Mouse (Mus musculus): ENCODE results near the gene Cenpb. TPM values are rescaled to one million over a fixed set of nuclear protein-coding genes. Genes with fewer than 3 reads are reported as not detected.

Gene Cenpb
- polyA plus RNA-seq, 1 experiment from 2014 or later: 14.8 TPM

- WGBS: 7% methylated on average over 10 of the region's 10 CpGs
- no peak overlapping the region for H3K4me3 ChIP-seq
- peak overlapping the region; percentile 40 for H3K9ac ChIP-seq
- peak; percentile 60 for ATAC-seq
- H3K9me3 ChIP-seq (replicated peaks): no peaks in the 10 kb centered on the region
- H3K27me3 ChIP-seq: no peaks in the 10 kb centered on the region
- peak overlapping the region; percentile 81 for H3K27ac ChIP-seq
- peaks cover 41% of the 10 kb centered on the region for H3K36me3 ChIP-seq (ENCODE audit: poor library complexity, severe bottlenecking)
- H3K4me2 ChIP-seq: peak overlapping the region; percentile 41
- H3K4me1 ChIP-seq: peaks cover 53% of the 10 kb centered on the region
Observed at GRCm38 (mm10) chr2:131190344-131191004, 10.6 kb upstream of the Cenpb start.

- no peak overlapping the region for H3K9ac ChIP-seq
- peak overlapping the region; percentile 41 for H3K4me2 ChIP-seq
- H3K27ac ChIP-seq: peak overlapping the region; percentile 81
- peaks cover 53% of the 10 kb centered on the region for H3K4me1 ChIP-seq
- H3K9me3 ChIP-seq (replicated peaks): no peaks in the 10 kb centered on the region
- WGBS: 41% methylated on average over 5 of the region's 5 CpGs
- peaks cover 36% of the 10 kb centered on the region for H3K36me3 ChIP-seq (ENCODE audit: poor library complexity, severe bottlenecking)
- H3K27me3 ChIP-seq: no peaks in the 10 kb centered on the region
- H3K4me3 ChIP-seq: no peak overlapping the region
- no peak for ATAC-seq
Observed at GRCm38 (mm10) chr2:131189521-131190309, 9.8 kb upstream of the Cenpb start.

GRCm38 (mm10) chr2:131188311-131188710, 8.4 kb upstream of the Cenpb start:
- Histone ChIP-seq H3K4me1 (peaks cover 53% of the 10 kb centered on the region), H3K4me2 (peak overlapping the region; percentile 62), H3K4me3 (no peak overlapping the region), H3K27ac (no peak overlapping the region), H3K36me3 (ENCODE audit: poor library complexity, severe bottlenecking) (peaks cover 22% of the 10 kb centered on the region), H3K9ac (no peak overlapping the region), H3K27me3 (no peaks in the 10 kb centered on the region), H3K9me3 (replicated peaks) (no peaks in the 10 kb centered on the region)
- ATAC-seq: no peak
- WGBS: 97% methylated on average over 5 of the region's 5 CpGs

- 29% methylated on average over 3 of the region's 3 CpGs for WGBS
- peak overlapping the region; percentile 56 for H3K4me3 ChIP-seq
- peak overlapping the region; percentile 72 for H3K9ac ChIP-seq
- no peak for ATAC-seq
- H3K27me3 ChIP-seq: no peaks in the 10 kb centered on the region
- peak overlapping the region; percentile 62 for H3K4me2 ChIP-seq
- peaks cover 14% of the 10 kb centered on the region for H3K36me3 ChIP-seq (ENCODE audit: poor library complexity, severe bottlenecking)
- no peaks in the 10 kb centered on the region for H3K9me3 ChIP-seq (replicated peaks)
- peaks cover 53% of the 10 kb centered on the region for H3K4me1 ChIP-seq
- H3K27ac ChIP-seq: peak overlapping the region; percentile 44; the same call in 1 of the 2 replicates
Observed at GRCm38 (mm10) chr2:131187602-131187922, 7.7 kb upstream of the Cenpb start.

GRCm38 (mm10) chr2:131186771-131187601, 7.1 kb upstream of the Cenpb start, which contains the start of the genes Cdc25b and Spef1:
TSS of gene Cdc25b (plus strand) at chr2:131186949.
TSS of gene Spef1 (minus strand) at chr2:131187282.
- ATAC-seq: peak; percentile 86
- Histone ChIP-seq H3K4me1 (peaks cover 53% of the 10 kb centered on the region), H3K9ac (peak within 1 kb of the TSS; percentile 72), H3K4me3 (peak within 1 kb of the TSS; percentile 56), H3K9me3 (replicated peaks) (no peaks in the 10 kb centered on the region), H3K36me3 (ENCODE audit: poor library complexity, severe bottlenecking) (peaks cover 11% of the 10 kb centered on the region), H3K27me3 (no peaks in the 10 kb centered on the region), H3K4me2 (peak within 1 kb of the TSS; percentile 62), H3K27ac (peak within 1 kb of the TSS; percentile 44)
- WGBS: 1% methylated on average over 43 of the region's 43 CpGs

GRCm38 (mm10) chr2:131186343-131186742, 6.5 kb upstream of the Cenpb start:
- Histone ChIP-seq H3K4me1 (peaks cover 47% of the 10 kb centered on the region), H3K27ac (peak overlapping the region; percentile 44), H3K36me3 (ENCODE audit: poor library complexity, severe bottlenecking) (peaks cover 5% of the 10 kb centered on the region; the same call in 1 of the 2 replicates), H3K4me3 (peak overlapping the region; percentile 56), H3K9me3 (replicated peaks) (no peaks in the 10 kb centered on the region), H3K9ac (peak overlapping the region; percentile 72), H3K27me3 (no peaks in the 10 kb centered on the region), H3K4me2 (peak overlapping the region; percentile 62)
- peak; percentile 6 for ATAC-seq
- 3% methylated on average over 14 of the region's 14 CpGs for WGBS

- H3K27ac ChIP-seq: peak overlapping the region; percentile 91
- peak overlapping the region; percentile 95 for H3K4me2 ChIP-seq
- ATAC-seq: peak; percentile 56
- H3K36me3 ChIP-seq (ENCODE audit: poor library complexity, severe bottlenecking): peaks cover 15% of the 10 kb centered on the region; the same call in 1 of the 2 replicates
- under 1% methylated on average over 57 of the region's 67 CpGs for WGBS
- peak overlapping the region; percentile 98 for H3K9ac ChIP-seq
- H3K27me3 ChIP-seq: no peaks in the 10 kb centered on the region
- H3K9me3 ChIP-seq (replicated peaks): no peaks in the 10 kb centered on the region
- H3K4me1 ChIP-seq: peaks cover 44% of the 10 kb centered on the region
- H3K4me3 ChIP-seq: peak overlapping the region; percentile 91
Observed at GRCm38 (mm10) chr2:131179246-131179886, 501 bp downstream of the Cenpb start.

GRCm38 (mm10) chr2:131178828-131179245, 1.0 kb downstream of the Cenpb start:
- Histone ChIP-seq H3K27ac (peak overlapping the region; percentile 91; the same call in 1 of the 2 replicates), H3K4me2 (peak overlapping the region; percentile 95), H3K4me1 (peaks cover 50% of the 10 kb centered on the region), H3K27me3 (no peaks in the 10 kb centered on the region), H3K36me3 (ENCODE audit: poor library complexity, severe bottlenecking) (peaks cover 15% of the 10 kb centered on the region; the same call in 1 of the 2 replicates), H3K9me3 (replicated peaks) (no peaks in the 10 kb centered on the region), H3K9ac (peak overlapping the region; percentile 98), H3K4me3 (peak overlapping the region; percentile 91)
- WGBS: 19% methylated on average over 26 of the region's 26 CpGs
- ATAC-seq: no peak; the same call in 1 of the 2 replicates

- 86% methylated on average over 9 of the region's 9 CpGs for WGBS
- Histone ChIP-seq H3K36me3 (ENCODE audit: poor library complexity, severe bottlenecking) (peaks cover 15% of the 10 kb centered on the region; the same call in 1 of the 2 replicates), H3K4me3 (peak overlapping the region; percentile 91)
Observed at GRCm38 (mm10) chr2:131177932-131178331, 1.9 kb downstream of the Cenpb start.

GRCm38 (mm10) chr2:131176491-131176890, 3.4 kb downstream of the Cenpb start:
- 71% methylated on average over 5 of the region's 5 CpGs for WGBS
- ATAC-seq: no peak
- peaks cover 22% of the 10 kb centered on the region for H3K27me3 ChIP-seq
- H3K4me2 ChIP-seq: peak overlapping the region; percentile 95
- H3K4me3 ChIP-seq: no peak overlapping the region
- H3K9ac ChIP-seq: 0 out of 2 replicates have a peak overlapping the region, but pooled peaks have one; percentile 2
- no peaks in the 10 kb centered on the region for H3K9me3 ChIP-seq (replicated peaks)
- H3K4me1 ChIP-seq: peaks cover 55% of the 10 kb centered on the region
- no peak overlapping the region for H3K27ac ChIP-seq
- H3K36me3 ChIP-seq (ENCODE audit: poor library complexity, severe bottlenecking): peaks cover 22% of the 10 kb centered on the region

More at GRCm38 (mm10) chr2:131177932-131178331, 1.9 kb downstream of the Cenpb start:
- ATAC-seq: no peak
- H3K4me2 ChIP-seq: peak overlapping the region; percentile 95
- H3K9ac ChIP-seq: peak overlapping the region; percentile 98
- no peaks in the 10 kb centered on the region for H3K9me3 ChIP-seq (replicated peaks)
- peaks cover 55% of the 10 kb centered on the region for H3K4me1 ChIP-seq
- H3K27me3 ChIP-seq: peaks cover 7% of the 10 kb centered on the region
- no peak overlapping the region for H3K27ac ChIP-seq

- peaks cover 28% of the 10 kb centered on the region for H3K27me3 ChIP-seq
- H3K36me3 ChIP-seq (ENCODE audit: poor library complexity, severe bottlenecking): peaks cover 26% of the 10 kb centered on the region
- no peak overlapping the region for H3K9ac ChIP-seq
- peaks cover 56% of the 10 kb centered on the region for H3K4me1 ChIP-seq
- no peak for ATAC-seq
- no peaks in the 10 kb centered on the region for H3K9me3 ChIP-seq (replicated peaks)
- WGBS: 82% methylated on average over 1 of the region's 1 CpGs
- peak overlapping the region; percentile 95; the same call in 1 of the 2 replicates for H3K4me2 ChIP-seq
- H3K4me3 ChIP-seq: no peak overlapping the region
- H3K27ac ChIP-seq: peak overlapping the region; percentile 4; the same call in 1 of the 2 replicates
Observed at GRCm38 (mm10) chr2:131175945-131176309, 3.9 kb downstream of the Cenpb start.

Data from forebrain, embryonic 13.5 days (tissue).